Mouse (Mus musculus) gastrocnemius, postnatal 14 days (tissue): ENCODE results near the gene Slc35e4. TPM values are rescaled to one million over a fixed set of nuclear protein-coding genes. Genes with fewer than 3 reads are reported as not detected.

Experiments used
- DNase-seq: peaks from one replicate; pipeline ENCODE4 v3.0.0; 2021; ENCODE audit warnings: mixed read lengths
- intact Hi-C: fragments of 180-260 bp; cut with DNase I; formaldehyde crosslinking; loops from one replicate; pipeline ENCODE4 v1.15.1; 2025; ENCODE audit warnings: low total_unique reads
- total RNA-seq, 2 experiments: library from RNA; stranded (reverse); gene quantifications; 2 replicates each; pipeline ENCODE4 v1.2.3; 2021

Gene Slc35e4
- total RNA-seq, 2 experiments from 2014 or later = 17.4 to 20.3 TPM

DNA sequence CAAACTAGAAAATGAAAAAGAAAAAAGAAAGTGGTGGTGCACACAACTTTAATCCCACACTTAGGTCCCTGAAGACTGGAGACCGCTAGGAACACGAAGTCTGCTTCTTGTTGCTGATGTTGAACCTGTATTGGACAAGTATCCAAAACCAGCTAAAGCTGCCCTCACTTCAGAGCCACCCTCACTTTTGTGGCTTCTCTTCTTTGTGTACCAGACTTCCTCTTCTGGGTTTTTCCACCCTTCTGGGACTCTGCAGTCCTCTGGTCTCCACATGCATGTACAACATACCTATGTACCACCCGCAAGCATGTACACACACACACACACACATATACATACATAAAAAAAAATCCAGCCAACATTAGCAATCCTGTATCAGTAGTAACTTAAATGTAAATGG lies 30.8 kb downstream of the Slc35e4 start:
- no peak for DNase-seq
- intact Hi-C loops = no loop called here

DNA sequence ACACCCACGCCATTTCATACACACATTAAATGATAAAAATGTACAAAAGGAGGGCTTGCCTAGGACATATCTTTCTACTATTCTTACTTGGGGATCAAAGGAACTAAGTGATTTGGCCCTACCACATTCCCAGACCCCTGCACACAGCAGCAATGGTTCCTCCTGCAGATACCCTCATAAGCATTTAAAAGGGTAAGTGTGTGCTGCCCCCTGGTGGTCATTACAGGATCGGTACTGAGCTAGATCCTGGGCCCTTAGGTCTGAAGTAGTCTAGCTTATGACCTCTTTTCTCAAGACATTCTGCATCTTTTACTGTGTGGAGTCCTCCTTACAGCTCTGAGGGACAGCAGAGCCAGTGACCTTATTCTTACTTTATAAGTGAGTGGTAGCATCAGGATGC lies 34.6 kb downstream of the Slc35e4 start:
- DNase-seq = peak; percentile 66
- intact Hi-C loops = loop anchor here (5.0 kb wide), 1 partner anchor 73 kb away; no protein-coding TSS in a partner anchor

DNA sequence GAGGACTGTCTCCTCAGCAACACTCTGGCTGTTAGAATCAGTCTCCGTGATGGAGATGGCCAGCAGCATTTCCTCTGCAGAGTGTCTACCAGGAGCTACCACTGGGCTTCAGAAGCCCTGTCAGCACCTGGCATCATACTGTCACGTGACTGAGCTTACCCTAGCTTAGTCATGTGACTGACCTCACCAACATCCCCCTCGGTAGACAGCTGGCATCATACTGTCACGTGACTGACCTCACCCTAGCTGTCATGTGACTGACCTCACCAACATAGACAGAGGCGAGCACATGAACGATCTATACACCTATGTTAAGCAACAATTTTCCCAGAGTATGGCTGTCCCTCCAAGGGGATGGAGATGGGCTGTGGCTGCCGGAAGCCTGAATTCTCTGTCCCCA lies 35.8 kb downstream of the Slc35e4 start:
- intact Hi-C loops = loop anchor here (5.0 kb wide), 1 partner anchor 71 kb away; no protein-coding TSS in a partner anchor
- no peak for DNase-seq

DNA sequence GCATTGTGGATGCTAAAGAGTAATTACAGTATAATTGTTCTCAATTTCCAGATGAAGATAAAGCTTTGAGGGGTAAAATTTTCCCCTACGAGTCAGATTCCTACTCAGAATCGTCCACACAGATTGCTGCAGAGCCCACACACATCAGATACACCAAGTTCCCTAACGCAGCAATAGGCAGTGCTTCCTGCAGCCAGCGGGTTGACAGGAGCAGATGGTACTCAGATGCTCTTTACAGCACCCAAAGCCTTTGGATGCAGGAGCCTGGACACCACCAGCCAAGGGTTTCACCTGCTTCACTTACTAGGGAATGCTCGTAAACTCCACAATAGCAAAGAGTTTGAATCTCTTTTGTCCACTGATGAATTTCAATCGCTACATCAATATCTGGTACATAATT lies 38.0 kb downstream of the Slc35e4 start:
- DNase-seq = no peak
- intact Hi-C loops = loop anchor here (5.0 kb wide), 1 partner anchor 69 kb away; no protein-coding TSS in a partner anchor

DNA sequence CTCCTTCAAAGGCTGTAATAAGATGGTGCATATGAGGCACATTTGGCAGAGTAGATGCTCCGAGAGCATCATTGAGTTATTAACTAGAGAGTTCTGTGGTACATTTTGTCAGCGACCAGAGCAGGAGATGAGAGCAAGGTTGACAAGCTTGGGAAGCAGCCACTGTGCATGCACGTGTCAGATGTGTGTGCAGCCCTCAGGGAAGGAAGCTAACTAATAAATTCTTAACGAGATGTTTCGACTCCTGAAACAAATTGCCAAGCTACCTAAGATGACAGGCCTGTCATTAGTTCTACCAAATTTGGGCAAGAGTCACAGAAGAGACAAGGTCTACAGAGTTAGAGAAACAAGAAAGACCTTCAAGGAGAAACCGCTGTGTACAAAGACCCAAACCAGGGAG lies 50.1 kb downstream of the Slc35e4 start:
- intact Hi-C loops = no loop called here
- DNase-seq = no peak

DNA sequence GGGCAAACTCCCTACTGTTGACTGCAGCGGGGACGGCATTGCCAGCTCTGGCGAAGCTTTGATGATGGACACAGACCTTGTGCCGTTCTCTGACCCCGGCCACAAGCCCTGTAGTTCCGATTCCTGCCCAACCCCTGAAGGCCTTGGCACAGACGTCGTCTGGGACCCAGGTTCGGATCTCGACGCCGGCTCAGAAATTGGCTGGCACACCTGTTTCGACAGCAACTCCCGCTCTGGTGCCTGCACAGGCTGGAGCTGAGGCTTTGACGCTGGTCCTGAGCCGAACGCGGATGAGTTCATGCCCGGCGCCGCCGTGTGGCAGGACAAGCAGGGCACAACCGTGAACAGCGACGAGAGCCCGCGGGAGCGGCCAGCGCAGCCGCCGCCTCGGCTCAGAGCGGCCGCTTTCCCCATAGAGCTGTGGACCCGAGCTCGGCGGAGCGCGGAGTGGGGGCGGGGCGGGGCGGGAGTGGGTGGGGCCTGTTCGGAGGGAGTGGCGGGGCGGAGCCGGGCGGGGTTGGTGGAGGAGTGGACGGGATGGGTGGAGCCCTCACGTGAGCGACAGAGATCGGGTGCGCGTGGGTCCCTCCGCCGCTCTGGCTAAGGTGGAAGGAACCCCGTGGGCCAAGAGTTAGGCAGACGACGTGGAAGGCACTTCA lies 50.9 kb downstream of the Slc35e4 start, which contains the start of gene Osbp2:
TSS of gene Osbp2 (minus strand) at position 450 of the 659 bp plus-strand sequence.
- intact Hi-C loops = no loop called here

DNA sequence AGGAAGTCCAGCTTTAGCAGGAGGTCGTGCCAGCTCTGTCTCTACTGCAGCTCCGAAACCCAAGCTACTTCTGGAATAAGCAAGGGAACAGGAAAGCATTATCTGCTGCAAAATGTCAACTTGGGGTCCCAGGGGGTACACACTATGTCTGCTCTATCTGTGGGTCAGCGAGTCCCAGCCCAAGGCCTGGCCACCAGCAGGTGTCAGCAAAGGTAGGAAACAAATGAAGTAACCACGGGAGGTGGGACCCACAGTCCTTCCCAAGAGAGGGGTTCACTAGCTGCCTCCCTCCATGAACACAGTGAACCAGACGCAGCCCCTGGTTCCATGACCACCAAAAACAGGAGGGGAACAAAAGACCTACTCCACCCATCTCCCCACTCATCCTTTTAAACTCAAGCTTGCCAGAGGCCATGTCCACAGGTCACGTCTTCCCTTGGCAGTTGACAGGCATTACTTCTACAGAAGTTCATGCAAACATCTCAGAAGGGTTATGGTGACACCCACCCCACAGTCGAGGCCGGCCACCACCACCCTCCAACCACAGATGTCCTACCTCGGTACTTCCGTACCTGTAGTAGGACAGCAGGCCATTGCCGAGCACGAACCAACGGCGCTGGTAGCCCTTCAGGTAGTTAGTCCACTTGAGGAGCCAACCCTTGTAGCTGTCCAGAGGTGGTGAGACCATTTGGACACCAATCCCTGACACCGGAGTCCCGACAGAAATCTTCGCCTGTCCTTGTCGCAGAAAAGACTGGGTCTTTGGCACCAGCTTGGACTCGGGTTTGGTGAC lies 51.6 kb downstream of the Slc35e4 start:
- no peak for DNase-seq
- intact Hi-C loops = no loop called here

More for the DNA sequence above, 50.9 kb downstream of the Slc35e4 start, which contains the start of gene Osbp2:
- peak; percentile 70 for DNase-seq

DNA sequence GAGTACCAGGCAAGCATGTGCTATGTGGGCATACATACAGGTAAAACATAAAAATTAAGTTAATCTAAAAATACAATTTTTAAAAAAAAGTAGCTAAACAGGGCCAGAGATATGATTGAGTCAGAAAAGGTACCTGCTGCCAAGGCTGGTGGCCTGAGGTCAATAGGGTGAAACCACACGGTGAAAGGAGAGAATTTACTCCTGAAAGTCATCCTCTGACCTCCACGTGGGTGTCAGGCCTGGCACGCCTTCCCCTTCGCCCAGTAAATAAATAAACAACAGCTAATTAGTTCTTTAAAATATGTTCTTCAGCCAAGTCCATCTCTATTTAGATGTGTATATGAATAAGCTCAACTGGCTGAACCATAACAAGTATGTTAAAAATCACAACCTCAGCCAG lies 54.1 kb downstream of the Slc35e4 start:
- intact Hi-C loops = no loop called here
- no peak for DNase-seq

DNA sequence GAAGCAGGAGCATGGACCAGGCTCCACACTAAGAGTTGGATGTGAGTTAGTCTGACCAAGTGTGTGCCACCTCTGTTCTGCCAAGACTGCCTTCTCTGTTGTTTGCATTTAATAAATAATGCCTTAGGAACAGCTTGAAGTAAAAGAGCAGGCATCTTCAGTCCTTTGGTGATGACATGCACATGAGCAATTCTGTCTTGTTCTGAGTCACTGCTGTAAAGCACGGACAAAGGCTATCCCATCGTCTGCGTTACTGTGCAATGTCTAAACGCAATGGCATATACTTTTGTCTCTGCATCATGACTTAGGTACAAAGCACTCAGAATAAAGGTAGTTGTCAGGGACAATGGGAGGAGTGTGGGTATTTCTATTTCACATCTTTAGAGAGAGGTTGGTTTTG lies 54.7 kb downstream of the Slc35e4 start:
- DNase-seq = no peak
- intact Hi-C loops = no loop called here

DNA sequence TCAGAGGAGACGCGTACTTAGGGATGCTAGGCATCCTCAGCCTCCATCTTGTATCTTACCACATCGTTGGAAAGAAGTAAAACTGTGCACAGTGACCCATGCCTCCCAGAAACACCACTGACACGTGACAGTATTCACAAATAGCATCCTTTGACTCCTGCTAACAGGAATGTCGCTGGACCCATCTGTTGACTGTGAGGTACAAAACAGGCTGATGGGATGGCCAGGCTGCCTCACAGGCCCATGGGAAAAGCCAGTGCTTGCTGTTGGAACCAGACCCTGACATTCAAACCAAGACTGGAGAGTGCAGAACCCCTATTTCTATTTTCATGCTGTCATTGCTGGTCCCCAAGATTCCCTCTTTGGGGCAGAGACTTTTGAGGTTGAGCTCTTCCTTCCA lies 56.6 kb downstream of the Slc35e4 start:
- intact Hi-C loops = no loop called here

More for the DNA sequence above, 56.6 kb downstream of the Slc35e4 start:
- no peak for DNase-seq

Other genes with a start within 250 kb of the Slc35e4 start
- under 1 TPM; 0.45 to 0.47 TPM for gene Osbp2, start 50.8 kb downstream of the Slc35e4 start, total RNA-seq
- under 1 TPM; 0.10 to 0.11 TPM for gene 4921536K21Rik, start 19.6 kb downstream of the Slc35e4 start, total RNA-seq
- 1 to 10 TPM; 2.7 to 4.0 TPM for gene Dusp18, start 19.4 kb downstream of the Slc35e4 start, total RNA-seq
- gene Tcn2, start 17.5 kb upstream of the Slc35e4 start, total RNA-seq = 10 to 100 TPM; 18.8 to 22.8 TPM
- 10 to 100 TPM; 32.2 to 37.1 TPM for gene Pes1, start 49.3 kb upstream of the Slc35e4 start, total RNA-seq
- gene 4930556J24Rik, start 62.1 kb upstream of the Slc35e4 start, total RNA-seq = not detected
- 1 to 10 TPM; 1.1 to 3.0 TPM for gene Gal3st1, start 69.0 kb upstream of the Slc35e4 start, total RNA-seq
- not detected for gene Sec14l4, start 116.8 kb upstream of the Slc35e4 start, total RNA-seq
- gene Sec14l3, start 150.2 kb upstream of the Slc35e4 start, total RNA-seq = not detected
- gene Mtfp1, start 180.8 kb upstream of the Slc35e4 start, total RNA-seq = 10 to 100 TPM; 40.8 to 47.8 TPM
- gene Sec14l2, start 208.8 kb upstream of the Slc35e4 start, total RNA-seq = under 1 TPM; 0.95 to 0.96 TPM
- 1 to 10 TPM; 6.3 to 8.7 TPM for gene Rnf215, start 220.5 kb upstream of the Slc35e4 start, total RNA-seq
- 1 to 10 TPM; 3.3 to 5.6 TPM for gene Ccdc157, start 245.6 kb upstream of the Slc35e4 start, total RNA-seq
- gene Sf3a1, start 245.7 kb upstream of the Slc35e4 start, total RNA-seq = 10 to 100 TPM; 17.1 to 22.8 TPM